Mouse (Mus musculus): ENCODE results near the gene Zfp715.
"Not testable (repeated sequence)": the region's sequence is repeated elsewhere in the genome, so short reads cannot be mapped to it uniquely, and the experiment has no call there.

Gene Zfp715

GRCm38 (mm10) chr7:43291524-43291923, 21.6 kb downstream of the Zfp715 start:
- DNase-seq (ENCODE audit: low spot score): no peak

GRCm38 (mm10) chr7:43282859-43283595, 30.1 kb downstream of the Zfp715 start:
- DNase-seq (ENCODE audit: low spot score): no peak

GRCm38 (mm10) chr7:43282459-43282858, 30.6 kb downstream of the Zfp715 start:
- DNase-seq (ENCODE audit: low spot score): no peak

GRCm38 (mm10) chr7:43277401-43277800, 35.7 kb downstream of the Zfp715 start:
- no peak for DNase-seq (ENCODE audit: low spot score)

GRCm38 (mm10) chr7:43276178-43276577, 36.9 kb downstream of the Zfp715 start:
- not testable (repeated sequence) for DNase-seq (ENCODE audit: low spot score)

GRCm38 (mm10) chr7:43273476-43273875, 39.6 kb downstream of the Zfp715 start:
- no peak for DNase-seq (ENCODE audit: low spot score)

- DNase-seq (ENCODE audit: low spot score): not testable (repeated sequence)
Observed at GRCm38 (mm10) chr7:43267359-43267758, 45.7 kb downstream of the Zfp715 start.

GRCm38 (mm10) chr7:43253540-43253939, 59.6 kb downstream of the Zfp715 start:
- DNase-seq (ENCODE audit: low spot score): no peak

- not testable (repeated sequence) for DNase-seq (ENCODE audit: low spot score)
Observed at GRCm38 (mm10) chr7:43250718-43251117, 62.4 kb downstream of the Zfp715 start.
